Mouse (Mus musculus) brain, embryonic 14.5 days (tissue): ENCODE measurements at regions not wholly inside any gene's neighbourhood (a gene's known extent, or its start where the extent isn't known, plus 50 kb on each side); places are given as distances from the start of the nearest gene placed in this dataset.

Experiments used
- CTCF ChIP-seq: fragments of 200-500 bp; IDR thresholded peaks from 2 replicates; pipeline ENCODE4 v1.5.1; 2012; ENCODE audit warnings: inconsistent platforms, mild to moderate bottlenecking, moderate library complexity, borderline replicate concordance; ENCODE audit not compliant: insufficient read depth, insufficient read length; ENCODE audit errors: extremely low read depth
- POLR2A ChIP-seq: fragments of 200-500 bp; IDR thresholded peaks from 2 replicates; pipeline ENCODE4 v1.6.1; 2012; ENCODE audit warnings: mild to moderate bottlenecking, inconsistent platforms, borderline replicate concordance; ENCODE audit not compliant: poor library complexity, insufficient read depth, insufficient read length, severe bottlenecking; ENCODE audit errors: extremely low read depth

DNA sequence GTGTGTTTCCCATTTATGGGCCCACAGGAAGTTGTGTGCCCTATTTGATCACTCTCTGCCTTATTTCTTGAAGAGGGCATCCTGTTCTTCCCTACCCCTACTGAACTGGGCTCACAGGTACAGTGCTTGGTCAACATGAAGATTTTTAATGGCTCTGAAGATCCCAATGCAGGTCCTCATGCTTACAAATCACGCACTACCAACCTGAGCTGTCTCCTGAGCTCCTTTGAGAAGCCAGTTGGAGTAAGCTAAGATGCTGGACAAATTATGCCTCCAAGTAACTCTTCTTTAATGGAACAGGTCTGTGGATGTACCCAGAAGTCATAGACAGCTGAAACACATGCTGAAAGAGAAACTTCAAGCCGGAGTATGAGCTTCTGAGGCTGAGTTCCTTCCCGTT lies 2889.0 kb upstream of the Gm7489 start:
- TF ChIP-seq CTCF (no peak), POLR2A (no peak)
